Mouse (Mus musculus): Measurements from ENCODE around the gene Gm21992. TPM values are rescaled to one million over a fixed set of nuclear protein-coding genes. Genes with fewer than 3 reads are reported as not detected.

Gene Gm21992
- polyA plus RNA-seq, 1 experiment: 16.7 TPM

- Histone ChIP-seq H3K27ac (ENCODE audit: insufficient read depth, low read length) (peak overlapping the region; percentile 45; the same call in 1 of the 2 replicates), H3K4me1 (ENCODE audit: control insufficient read depth, insufficient read depth, low read length) (peaks cover 2% of the 10 kb centered on the region; the same call in 1 of the 2 replicates), H3K4me3 (ENCODE audit: insufficient read depth, low read length) (peak overlapping the region; percentile 55)
- no peak for TF ChIP-seq POLR2A (IDR thresholded peaks at IDR 0.05; ENCODE audit: extremely low read depth, insufficient read depth, low read length)
- TF ChIP-seq CTCF (IDR thresholded peaks at IDR 0.05; ENCODE audit: extremely low read depth, insufficient read depth, low read length): no peak
Measured at GRCm38 (mm10) chr19:4756921-4757320, 54.5 kb downstream of the Gm21992 start.

- TF ChIP-seq CTCF (IDR thresholded peaks at IDR 0.05; ENCODE audit: extremely low read depth, insufficient read depth, low read length) (no peak), POLR2A (IDR thresholded peaks at IDR 0.05; ENCODE audit: extremely low read depth, insufficient read depth, low read length) (peak; percentile 57)
- Histone ChIP-seq H3K4me1 (ENCODE audit: control insufficient read depth, insufficient read depth, low read length) (peaks cover 2% of the 10 kb centered on the region; the same call in 1 of the 2 replicates), H3K4me3 (ENCODE audit: insufficient read depth, low read length) (peak within 1 kb of the TSS; percentile 55), H3K27ac (ENCODE audit: insufficient read depth, low read length) (peak within 1 kb of the TSS; percentile 86)
Measured at GRCm38 (mm10) chr19:4756193-4756911, 55.1 kb downstream of the Gm21992 start, which contains the start of gene Rbm4b. TSS of gene Rbm4b (plus strand) at chr19:4756497.

- peak overlapping the region; percentile 86 for H3K27ac ChIP-seq (ENCODE audit: insufficient read depth, low read length)
- H3K4me1 ChIP-seq (ENCODE audit: control insufficient read depth, insufficient read depth, low read length): peaks cover 2% of the 10 kb centered on the region; the same call in 1 of the 2 replicates
- TF ChIP-seq CTCF (IDR thresholded peaks at IDR 0.05; ENCODE audit: extremely low read depth, insufficient read depth, low read length) (peak; percentile 96), POLR2A (IDR thresholded peaks at IDR 0.05; ENCODE audit: extremely low read depth, insufficient read depth, low read length) (peak; percentile 43; the same call in 1 of the 2 replicates)
- H3K4me3 ChIP-seq (ENCODE audit: insufficient read depth, low read length): peak overlapping the region; percentile 55
Measured at GRCm38 (mm10) chr19:4755565-4756192, 55.7 kb downstream of the Gm21992 start.

GRCm38 (mm10) chr19:4749975-4750374 is 61.4 kb downstream of the Gm21992 start:
- H3K4me3 ChIP-seq (ENCODE audit: insufficient read depth, low read length): no peak overlapping the region
- H3K4me1 ChIP-seq (ENCODE audit: control insufficient read depth, insufficient read depth, low read length): no peaks in the 10 kb centered on the region
- TF ChIP-seq CTCF (IDR thresholded peaks at IDR 0.05; ENCODE audit: extremely low read depth, insufficient read depth, low read length) (no peak), POLR2A (IDR thresholded peaks at IDR 0.05; ENCODE audit: extremely low read depth, insufficient read depth, low read length) (no peak)
- no peak overlapping the region for H3K27ac ChIP-seq (ENCODE audit: insufficient read depth, low read length)

GRCm38 (mm10) chr19:4748493-4748892 is 62.9 kb downstream of the Gm21992 start:
- no peak overlapping the region for H3K27ac ChIP-seq (ENCODE audit: insufficient read depth, low read length)

GRCm38 (mm10) chr19:4747631-4748312 is 63.6 kb downstream of the Gm21992 start:
- TF ChIP-seq POLR2A (IDR thresholded peaks at IDR 0.05; ENCODE audit: extremely low read depth, insufficient read depth, low read length) (no peak), CTCF (IDR thresholded peaks at IDR 0.05; ENCODE audit: extremely low read depth, insufficient read depth, low read length) (no peak)
- no peaks in the 10 kb centered on the region for H3K4me1 ChIP-seq (ENCODE audit: control insufficient read depth, insufficient read depth, low read length)
- no peak overlapping the region; the same call in 1 of the 2 replicates for H3K27ac ChIP-seq (ENCODE audit: insufficient read depth, low read length)
- H3K4me3 ChIP-seq (ENCODE audit: insufficient read depth, low read length): no peak overlapping the region

More at GRCm38 (mm10) chr19:4748493-4748892, 62.9 kb downstream of the Gm21992 start:
- TF ChIP-seq POLR2A (IDR thresholded peaks at IDR 0.05; ENCODE audit: extremely low read depth, insufficient read depth, low read length) (no peak), CTCF (IDR thresholded peaks at IDR 0.05; ENCODE audit: extremely low read depth, insufficient read depth, low read length) (no peak)
- Histone ChIP-seq H3K4me3 (ENCODE audit: insufficient read depth, low read length) (no peak overlapping the region), H3K4me1 (ENCODE audit: control insufficient read depth, insufficient read depth, low read length) (no peaks in the 10 kb centered on the region)

GRCm38 (mm10) chr19:4746611-4747010 is 64.8 kb downstream of the Gm21992 start:
- TF ChIP-seq POLR2A (IDR thresholded peaks at IDR 0.05; ENCODE audit: extremely low read depth, insufficient read depth, low read length) (no peak), CTCF (IDR thresholded peaks at IDR 0.05; ENCODE audit: extremely low read depth, insufficient read depth, low read length) (no peak)
- H3K4me1 ChIP-seq (ENCODE audit: control insufficient read depth, insufficient read depth, low read length): no peaks in the 10 kb centered on the region
- H3K27ac ChIP-seq (ENCODE audit: insufficient read depth, low read length): no peak overlapping the region
- H3K4me3 ChIP-seq (ENCODE audit: insufficient read depth, low read length): no peak overlapping the region

GRCm38 (mm10) chr19:4745681-4746080 is 65.7 kb downstream of the Gm21992 start:
- Histone ChIP-seq H3K4me1 (ENCODE audit: control insufficient read depth, insufficient read depth, low read length) (no peaks in the 10 kb centered on the region), H3K27ac (ENCODE audit: insufficient read depth, low read length) (no peak overlapping the region), H3K4me3 (ENCODE audit: insufficient read depth, low read length) (no peak overlapping the region)
- TF ChIP-seq POLR2A (IDR thresholded peaks at IDR 0.05; ENCODE audit: extremely low read depth, insufficient read depth, low read length) (no peak), CTCF (IDR thresholded peaks at IDR 0.05; ENCODE audit: extremely low read depth, insufficient read depth, low read length) (no peak)

- Histone ChIP-seq H3K4me3 (ENCODE audit: insufficient read depth, low read length) (no peak overlapping the region), H3K4me1 (ENCODE audit: control insufficient read depth, insufficient read depth, low read length) (no peaks in the 10 kb centered on the region), H3K27ac (ENCODE audit: insufficient read depth, low read length) (no peak overlapping the region)
- no peak for TF ChIP-seq CTCF (IDR thresholded peaks at IDR 0.05; ENCODE audit: extremely low read depth, insufficient read depth, low read length)
- TF ChIP-seq POLR2A (IDR thresholded peaks at IDR 0.05; ENCODE audit: extremely low read depth, insufficient read depth, low read length): no peak
Measured at GRCm38 (mm10) chr19:4745057-4745456, 66.4 kb downstream of the Gm21992 start.

All from cortical plate, adult 2 months (tissue).